Mouse (Mus musculus) layer of hippocampus, adult 8-10 months (tissue): Measurements from ENCODE around the gene Fam57a. TPM values are rescaled to one million over a fixed set of nuclear protein-coding genes. Genes with fewer than 3 reads are reported as not detected.
"Not testable (repeated sequence)": the region's sequence is repeated elsewhere in the genome, so short reads cannot be mapped to it uniquely, and the experiment has no call there.

Experiments used
- DNase-seq, 2 experiments: peaks; one replicate each; pipeline ENCODE4 v3.0.0; 2022; ENCODE audit warnings: low spot score in 2 of 2
- total RNA-seq, 4 experiments: library from RNA; stranded (reverse); gene quantifications; 2 replicates each; pipeline ENCODE4 v1.2.4; 2022

Fam57a gene
- total RNA-seq, 4 experiments from 2014 or later, result 17.9 to 22.0 (median 19.9) TPM

- no peak for DNase-seq
Measured at GRCm38 (mm10) chr11:76180146-76180540, 672 bp downstream of the Fam57a start.

GRCm38 (mm10) chr11:76183745-76184144 lies 4.3 kb downstream of the Fam57a start:
- no peak for DNase-seq

GRCm38 (mm10) chr11:76186908-76187307 lies 7.4 kb downstream of the Fam57a start:
- DNase-seq, result no peak

- DNase-seq, result no peak
Measured at GRCm38 (mm10) chr11:76196275-76196976, 17.0 kb downstream of the Fam57a start.

GRCm38 (mm10) chr11:76196977-76197469 lies 17.6 kb downstream of the Fam57a start:
- DNase-seq, result no peak

- DNase-seq, result peak; percentile 63 to 81
Measured at GRCm38 (mm10) chr11:76201761-76202674, 22.5 kb downstream of the Fam57a start.

- no peak for DNase-seq
Measured at GRCm38 (mm10) chr11:76206793-76207192, 27.3 kb downstream of the Fam57a start.

GRCm38 (mm10) chr11:76210228-76210985 lies 30.9 kb downstream of the Fam57a start:
- DNase-seq, result no peak

- not testable (repeated sequence) for DNase-seq
Measured at GRCm38 (mm10) chr11:76211595-76211994, 32.1 kb downstream of the Fam57a start.

- no peak for DNase-seq
Measured at GRCm38 (mm10) chr11:76213841-76214240, 34.4 kb downstream of the Fam57a start.

GRCm38 (mm10) chr11:76215011-76215410 lies 35.5 kb downstream of the Fam57a start:
- DNase-seq, result no peak

GRCm38 (mm10) chr11:76216049-76216540 lies 36.6 kb downstream of the Fam57a start:
- DNase-seq, result no peak

- DNase-seq, result peak in 1 of 2 experiments; percentile 47
Measured at GRCm38 (mm10) chr11:76216681-76217389, 37.4 kb downstream of the Fam57a start.

GRCm38 (mm10) chr11:76217390-76217800 lies 37.9 kb downstream of the Fam57a start, which contains the start of the genes Dbil5 and Gemin4:
TSS of gene Dbil5 (plus strand) at chr11:76217608.
TSS of gene Gemin4 (minus strand) at chr11:76217664.
- DNase-seq, result peak; percentile 92 to 96

- no peak for DNase-seq
Measured at GRCm38 (mm10) chr11:76224631-76225030, 45.2 kb downstream of the Fam57a start.

GRCm38 (mm10) chr11:76225051-76225450 lies 45.6 kb downstream of the Fam57a start:
- DNase-seq, result no peak

GRCm38 (mm10) chr11:76236136-76236535 lies 56.7 kb downstream of the Fam57a start:
- DNase-seq, result no peak

- no peak for DNase-seq
Measured at GRCm38 (mm10) chr11:76239750-76240149, 60.3 kb downstream of the Fam57a start.

GRCm38 (mm10) chr11:76242901-76243810 lies 63.7 kb downstream of the Fam57a start, which contains the start of the genes Mrm3 and Glod4:
TSS of gene Mrm3 (plus strand) at chr11:76243715.
TSS of gene Glod4 (minus strand) at chr11:76243725.
- peak; percentile 82 to 89 for DNase-seq
